Mouse (Mus musculus) hindbrain, postnatal 0 days (tissue): ENCODE measurements around the gene Smim6. TPM values are rescaled to one million over a fixed set of nuclear protein-coding genes. Genes with fewer than 3 reads are reported as not detected.
A peak's percentile ranks its signal among the peaks of the same experiment; 100 is the strongest.

Experiments used
- ATAC-seq: fragments of 200-750 bp; cut with Nextera tagmentation; 2 replicates; pipeline ENCODE4 v1.8.0; 2017; ENCODE audit warnings: mild to moderate bottlenecking, moderate TSS enrichment, moderate library complexity
- DNase-seq: peaks from one replicate; pipeline ENCODE4 v3.0.0-alpha.2; 2015; ENCODE audit warnings: low spot score
- H3K27ac ChIP-seq: fragments of 300-500 bp; sonication (generic); 2 replicates; pipeline ENCODE4 v1.5.1; 2014; ENCODE audit warnings: mild to moderate bottlenecking
- H3K27me3 ChIP-seq: fragments of 300-500 bp; sonication (generic); 2 replicates; pipeline ENCODE4 v1.6.1; 2014; ENCODE audit warnings: low read length, mixed read lengths; ENCODE audit not compliant: insufficient read depth
- H3K36me3 ChIP-seq: fragments of 300-500 bp; sonication (generic); 2 replicates; pipeline ENCODE4 v1.6.1; 2014; ENCODE audit warnings: low read length, mixed read lengths; ENCODE audit not compliant: insufficient read depth
- H3K4me1 ChIP-seq: fragments of 300-500 bp; sonication (generic); 2 replicates; pipeline ENCODE4 v1.6.1; 2014; ENCODE audit warnings: antibody characterized with exemption, low read length, mixed read lengths; ENCODE audit not compliant: insufficient read depth
- H3K4me2 ChIP-seq: fragments of 300-500 bp; sonication (generic); 2 replicates; pipeline ENCODE4 v1.6.1; 2014; ENCODE audit warnings: low read depth, mild to moderate bottlenecking, low read length, moderate library complexity, mixed read lengths
- H3K4me3 ChIP-seq: fragments of 300-500 bp; sonication (generic); 2 replicates; pipeline ENCODE4 v1.5.1; 2014; ENCODE audit warnings: low read length
- H3K9ac ChIP-seq: fragments of 300-500 bp; sonication (generic); replicated peaks from 2 replicates; pipeline ENCODE4 v1.6.1; 2014; ENCODE audit warnings: mild to moderate bottlenecking, low read length, moderate library complexity, mixed read lengths
- H3K9me3 ChIP-seq: fragments of 300-500 bp; sonication (generic); 2 replicates; pipeline ENCODE4 v1.6.1; 2016; ENCODE audit warnings: low read length, mixed read lengths
- CTCF ChIP-seq: IDR thresholded peaks from 2 replicates; pipeline ENCODE4 v1.5.1; 2016; ENCODE audit warnings: antibody characterized with exemption, control low read depth, low read depth
- WGBS: fragments of 180-500 bp; shearing (Covaris S2); extraction: QIAGEN DNeasy Blood & Tissue Kit; methylation state at CpG from one replicate; pipeline ENCODE4 v1.1.7; 2014; 5-methylcytosine and 5-hydroxymethylcytosine counted together
- polyA plus RNA-seq: library from polyadenylated mRNA; unstranded; fragments of >200 nt; fragmentation: Nextera tagmentation; extraction: Ambion mirVana; gene quantifications from 2 replicates; pipeline ENCODE4 v1.2.1, GENCODE M21; 2015
- total RNA-seq: library from RNA; depleted of rRNA; stranded (reverse); fragments of >200 nt; gene quantifications from 2 replicates; pipeline ENCODE4 v1.2.3, GENCODE M21; 2014

Smim6 gene
- total and polyA plus RNA-seq, 2 experiments from 2014 or later: 0.35 TPM; not detected in 1

- H3K9me3 ChIP-seq: no peaks in the 10 kb centered on the region
- H3K4me2 ChIP-seq: no peak overlapping the region
- no peak for DNase-seq
- H3K4me3 ChIP-seq: no peak overlapping the region
- no peak for TF ChIP-seq CTCF
- WGBS: 75% methylated on average over 3 of the region's 3 CpGs
- no peaks in the 10 kb centered on the region for H3K27me3 ChIP-seq
- H3K9ac ChIP-seq: no peak overlapping the region
- peaks cover 7% of the 10 kb centered on the region; the same call in 1 of the 2 replicates for H3K36me3 ChIP-seq
- H3K27ac ChIP-seq: no peak overlapping the region
- peaks cover 18% of the 10 kb centered on the region for H3K4me1 ChIP-seq
- no peak for ATAC-seq
Observed at GRCm38 (mm10) chr11:115931235-115931634, 19.4 kb downstream of the Smim6 start.

- peak within 1 kb of the TSS; percentile 80 for H3K9ac ChIP-seq
- peaks cover 18% of the 10 kb centered on the region for H3K4me1 ChIP-seq
- no peaks in the 10 kb centered on the region for H3K27me3 ChIP-seq
- ATAC-seq (peak; percentile 100), DNase-seq (peak; percentile 100)
- TF ChIP-seq CTCF: no peak
- no peaks in the 10 kb centered on the region for H3K9me3 ChIP-seq
- WGBS: under 1% methylated on average over 28 of the region's 28 CpGs
- H3K4me3 ChIP-seq: peak within 1 kb of the TSS; percentile 87
- peaks cover 12% of the 10 kb centered on the region; the same call in 1 of the 2 replicates for H3K36me3 ChIP-seq
- H3K4me2 ChIP-seq: peak within 1 kb of the TSS; percentile 86
- H3K27ac ChIP-seq: peak within 1 kb of the TSS; percentile 65; the same call in 1 of the 2 replicates
Observed at GRCm38 (mm10) chr11:115933108-115933746, 21.4 kb downstream of the Smim6 start, which contains the start of the genes Sap30bp and Recql5. Sap30bp (plus strand) TSS chr11:115933282. Recql5 (minus strand) TSS chr11:115933477.

- H3K9me3 ChIP-seq: no peaks in the 10 kb centered on the region
- DNase-seq: no peak
- peaks cover 18% of the 10 kb centered on the region for H3K4me1 ChIP-seq
- no peaks in the 10 kb centered on the region for H3K27me3 ChIP-seq
- WGBS: under 1% methylated on average over 16 of the region's 16 CpGs
- peak; percentile 59 for ATAC-seq
- peak overlapping the region; percentile 87 for H3K4me3 ChIP-seq
- H3K36me3 ChIP-seq: peaks cover 14% of the 10 kb centered on the region; the same call in 1 of the 2 replicates
- H3K4me2 ChIP-seq: peak overlapping the region; percentile 86
- H3K27ac ChIP-seq: peak overlapping the region; percentile 65; the same call in 1 of the 2 replicates
- peak overlapping the region; percentile 80 for H3K9ac ChIP-seq
- no peak for TF ChIP-seq CTCF
Observed at GRCm38 (mm10) chr11:115933747-115934110, 21.9 kb downstream of the Smim6 start.

- H3K4me2 ChIP-seq: no peak overlapping the region
- H3K4me1 ChIP-seq: no peaks in the 10 kb centered on the region; the same call in 1 of the 2 replicates
- peak; percentile 86 for TF ChIP-seq CTCF
- no peak overlapping the region for H3K27ac ChIP-seq
- H3K36me3 ChIP-seq: peaks cover 19% of the 10 kb centered on the region
- no peak overlapping the region for H3K4me3 ChIP-seq
- DNase-seq (peak; percentile 89), ATAC-seq (no peak)
- no peak overlapping the region for H3K9ac ChIP-seq
- H3K9me3 ChIP-seq: no peaks in the 10 kb centered on the region
- WGBS: 38% methylated on average over 6 of the region's 6 CpGs
- no peaks in the 10 kb centered on the region for H3K27me3 ChIP-seq
Observed at GRCm38 (mm10) chr11:115939690-115940329, 28.0 kb downstream of the Smim6 start.

- no peak overlapping the region for H3K4me3 ChIP-seq
- 81% methylated on average over 7 of the region's 7 CpGs for WGBS
- peak; percentile 39 for TF ChIP-seq CTCF
- H3K36me3 ChIP-seq: peaks cover 13% of the 10 kb centered on the region
- ATAC-seq (no peak), DNase-seq (no peak)
- no peak overlapping the region for H3K27ac ChIP-seq
- H3K4me2 ChIP-seq: no peak overlapping the region
- no peaks in the 10 kb centered on the region for H3K9me3 ChIP-seq
- no peak overlapping the region for H3K9ac ChIP-seq
- H3K4me1 ChIP-seq: no peaks in the 10 kb centered on the region
- no peaks in the 10 kb centered on the region for H3K27me3 ChIP-seq
Observed at GRCm38 (mm10) chr11:115941980-115942379, 30.2 kb downstream of the Smim6 start.

GRCm38 (mm10) chr11:115945247-115945646 lies 33.4 kb downstream of the Smim6 start:
- Histone ChIP-seq H3K4me1 (no peaks in the 10 kb centered on the region), H3K9ac (no peak overlapping the region), H3K27me3 (no peaks in the 10 kb centered on the region), H3K4me2 (no peak overlapping the region), H3K9me3 (no peaks in the 10 kb centered on the region), H3K36me3 (peaks cover 5% of the 10 kb centered on the region), H3K4me3 (no peak overlapping the region), H3K27ac (no peak overlapping the region)
- WGBS: 93% methylated on average over 8 of the region's 8 CpGs
- no peak for ATAC-seq
- TF ChIP-seq CTCF: no peak
- DNase-seq: no peak
